Mouse (Mus musculus): ENCODE results near the gene Fubp3.

The Fubp3 gene

GRCm38 (mm10) chr2:31633531-31633930, 61.1 kb downstream of the Fubp3 start:
- DNase-seq, result no peak

GRCm38 (mm10) chr2:31635281-31636137, 63.1 kb downstream of the Fubp3 start:
- no peak for DNase-seq

- DNase-seq, result no peak
These were observed 63.8 kb downstream of the Fubp3 start for GRCm38 (mm10) chr2:31636138-31636741.

GRCm38 (mm10) chr2:31636742-31637141, 64.3 kb downstream of the Fubp3 start:
- no peak for DNase-seq

DNA sequence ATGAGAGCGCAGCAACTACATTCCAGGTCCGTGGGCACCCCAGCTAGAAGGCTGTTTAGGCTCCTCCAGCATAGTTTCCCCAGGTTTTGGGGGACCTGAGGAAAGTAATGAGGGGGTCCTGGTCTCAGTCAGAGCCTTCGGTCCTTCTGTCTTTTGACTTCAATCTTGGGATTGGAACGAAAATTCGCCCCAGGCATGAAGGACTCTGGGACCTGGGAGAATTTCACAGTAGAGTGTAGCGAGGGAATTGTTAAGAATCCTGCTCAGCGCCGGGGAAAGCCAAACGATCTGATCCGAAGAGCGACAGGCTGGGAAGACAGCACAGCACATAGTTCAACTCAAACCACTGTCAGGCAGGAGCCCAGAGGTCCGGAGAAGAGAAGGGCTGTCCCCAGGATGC, 64.9 kb downstream of the Fubp3 start:
- no peak for DNase-seq

- DNase-seq, result peak in 1 of 2 experiments; percentile 28
These were observed 65.4 kb downstream of the Fubp3 start for GRCm38 (mm10) chr2:31637807-31638206.

- DNase-seq, result no peak
These were observed 66.4 kb downstream of the Fubp3 start for GRCm38 (mm10) chr2:31638581-31639465.

DNA sequence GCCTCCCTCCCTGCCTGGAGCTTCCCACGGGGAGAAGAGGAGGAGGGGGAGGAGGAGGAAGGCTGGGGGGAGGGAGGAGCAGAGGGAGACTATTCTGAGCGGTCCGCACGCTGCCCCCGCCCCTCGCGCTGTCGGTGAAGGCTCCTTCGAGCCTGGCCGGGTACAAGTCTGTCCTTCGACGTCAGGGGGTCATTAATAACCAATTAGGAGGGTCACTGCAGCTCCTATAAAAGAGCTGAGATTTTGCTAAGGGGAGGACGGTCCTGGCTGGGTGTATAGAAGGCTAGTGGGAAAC, 67.0 kb downstream of the Fubp3 start:
- no peak for DNase-seq

- no peak for DNase-seq
These were observed 67.6 kb downstream of the Fubp3 start, which contains the start of gene Prdm12 for GRCm38 (mm10) chr2:31639901-31640608. Gene Prdm12 (plus strand): TSS chr2:31640037.

- no peak for DNase-seq
These were observed 68.4 kb downstream of the Fubp3 start for GRCm38 (mm10) chr2:31640609-31641507.

- DNase-seq, result no peak
These were observed 69.0 kb downstream of the Fubp3 start for GRCm38 (mm10) chr2:31641508-31641830.

- DNase-seq, result no peak
These were observed 69.5 kb downstream of the Fubp3 start for GRCm38 (mm10) chr2:31641929-31642328.

- DNase-seq, result peak; percentile 28 to 41
These were observed 81.8 kb downstream of the Fubp3 start for GRCm38 (mm10) chr2:31653971-31654853.

DNA sequence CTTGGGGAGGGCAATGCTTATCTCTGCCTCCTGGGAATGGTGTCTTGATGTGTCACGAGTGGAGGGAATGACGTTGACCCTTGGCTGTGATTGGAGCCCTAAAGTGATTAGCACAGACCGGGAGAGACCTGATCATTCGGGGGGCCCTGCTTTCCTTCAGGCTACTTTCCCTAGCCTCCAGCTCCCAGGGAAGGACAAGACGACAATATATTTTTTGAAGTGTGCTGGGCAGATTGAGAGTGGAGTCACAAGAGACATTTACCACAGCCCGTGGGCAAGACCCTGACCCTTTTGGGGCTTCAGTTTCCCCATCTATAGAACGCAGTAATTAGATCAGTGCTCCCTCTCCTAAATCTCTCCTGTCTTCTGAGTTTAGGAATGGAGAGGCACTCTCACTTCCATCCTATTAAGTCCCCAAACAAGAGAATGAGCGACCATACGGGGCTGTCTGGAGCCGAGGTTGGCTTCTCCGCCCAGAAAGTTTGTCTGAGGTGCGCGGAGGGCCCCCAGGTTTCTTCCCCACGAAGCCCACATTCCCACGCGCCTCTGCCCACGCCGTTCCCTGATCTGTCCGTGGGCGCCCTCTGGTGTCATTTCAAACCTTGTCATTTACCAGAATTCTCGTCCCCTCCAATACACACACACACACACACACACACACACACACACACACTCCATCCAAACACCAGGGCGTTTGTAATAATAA, 82.6 kb downstream of the Fubp3 start:
- peak; percentile 70 to 73 for DNase-seq

- no peak for DNase-seq
These were observed 83.9 kb downstream of the Fubp3 start for GRCm38 (mm10) chr2:31656374-31656773.

GRCm38 (mm10) chr2:31662939-31663803, 90.7 kb downstream of the Fubp3 start:
- DNase-seq, result no peak

GRCm38 (mm10) chr2:31663804-31664180, 91.3 kb downstream of the Fubp3 start:
- no peak for DNase-seq

Measured in cerebellum, postnatal 36 days (tissue).